Mouse (Mus musculus) lung, adult 2 months (tissue): ENCODE results near the gene Sptlc3.

ENCODE experiments used
- CTCF ChIP-seq: fragments of 200-500 bp; IDR thresholded peaks from 2 replicates; pipeline ENCODE4 v1.5.1; 2011; ENCODE audit warnings: mild to moderate bottlenecking, low read length, control low read depth; ENCODE audit not compliant: insufficient read depth
- POLR2A ChIP-seq: fragments of 200-500 bp; IDR thresholded peaks from 2 replicates; pipeline ENCODE4 v1.6.1; 2011; ENCODE audit warnings: low read depth, mild to moderate bottlenecking, control low read depth, low read length, borderline replicate concordance; ENCODE audit errors: extremely low read depth

DNA sequence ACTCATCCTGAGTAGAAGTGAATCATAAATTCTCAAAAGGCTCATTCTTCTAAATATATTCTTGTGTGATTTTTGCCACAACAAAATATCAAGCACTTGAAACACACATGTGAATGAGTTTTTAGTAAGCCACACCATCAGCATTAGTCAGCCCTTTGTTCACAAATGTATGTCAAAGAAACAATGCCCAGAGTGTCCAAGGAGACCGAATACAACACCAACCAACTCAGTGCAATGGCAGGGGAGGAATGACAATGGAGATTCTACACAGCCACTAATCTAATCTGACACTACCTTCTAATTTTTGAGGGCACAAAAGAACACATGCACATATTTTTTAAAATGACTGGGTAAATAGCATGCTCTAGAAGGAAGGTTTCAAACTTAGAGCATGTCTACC is 132.8 kb downstream of the Sptlc3 start:
- TF ChIP-seq POLR2A (no peak), CTCF (no peak)
